Mouse (Mus musculus) testis, adult 2 months (tissue): ENCODE measurements around the gene Sox5. TPM values are rescaled to one million over a fixed set of nuclear protein-coding genes. Genes with fewer than 3 reads are reported as not detected.

Experiments used
- H3K27ac ChIP-seq: fragments of 200-500 bp; 2 replicates; pipeline ENCODE4 v1.5.1; 2012; ENCODE audit warnings: low read depth, low read length; ENCODE audit not compliant: control insufficient read depth, insufficient read depth
- H3K27me3 ChIP-seq: fragments of 200-500 bp; 2 replicates; pipeline ENCODE4 v1.6.1; 2012; ENCODE audit warnings: mild to moderate bottlenecking, low read length, moderate library complexity; ENCODE audit not compliant: control insufficient read depth, insufficient read depth
- H3K36me3 ChIP-seq: fragments of 200-500 bp; 2 replicates; pipeline ENCODE4 v1.6.1; 2012; ENCODE audit warnings: mild to moderate bottlenecking, low read length; ENCODE audit not compliant: control insufficient read depth, insufficient read depth
- H3K4me1 ChIP-seq: fragments of 200-500 bp; 2 replicates; pipeline ENCODE4 v1.6.1; 2012; ENCODE audit warnings: low read length; ENCODE audit not compliant: control insufficient read depth, insufficient read depth
- H3K4me3 ChIP-seq: fragments of 200-500 bp; 2 replicates; pipeline ENCODE4 v1.5.1; 2012; ENCODE audit warnings: low read depth, mild to moderate bottlenecking, low read length, moderate library complexity, mixed read lengths; ENCODE audit not compliant: control insufficient read depth
- CTCF ChIP-seq: fragments of 200-500 bp; IDR thresholded peaks from 2 replicates; pipeline ENCODE4 v1.5.1; 2012; ENCODE audit warnings: low read depth, mild to moderate bottlenecking, inconsistent platforms, low read length, moderate library complexity; ENCODE audit not compliant: control insufficient read depth, insufficient read depth, insufficient replicate concordance
- POLR2A ChIP-seq: fragments of 200-500 bp; IDR thresholded peaks from 2 replicates; pipeline ENCODE4 v1.6.1; 2012; ENCODE audit warnings: low read depth, mild to moderate bottlenecking, inconsistent platforms, low read length, moderate library complexity; ENCODE audit not compliant: control insufficient read depth
- polyA plus RNA-seq: library from polyadenylated mRNA; depleted of rRNA; stranded (reverse); fragments of >200 nt; gene quantifications from 2 replicates; pipeline ENCODE4 v1.2.3, GENCODE M21; 2012

Sox5 gene
- polyA plus RNA-seq, 1 experiment, result 148 TPM

GRCm38 (mm10) chr6:144691298-144692041 is 90.3 kb downstream of the Sox5 start:
- Histone ChIP-seq H3K27me3 (no peaks in the 10 kb centered on the region), H3K27ac (no peak overlapping the region), H3K4me3 (no peak overlapping the region), H3K4me1 (no peaks in the 10 kb centered on the region), H3K36me3 (no peaks in the 10 kb centered on the region)
- TF ChIP-seq CTCF, result no peak
- TF ChIP-seq POLR2A, result no peak

- no peaks in the 10 kb centered on the region for H3K27me3 ChIP-seq
- no peak overlapping the region for H3K4me3 ChIP-seq
- no peaks in the 10 kb centered on the region for H3K36me3 ChIP-seq
- no peaks in the 10 kb centered on the region for H3K4me1 ChIP-seq
- TF ChIP-seq CTCF (no peak), POLR2A (no peak)
- no peak overlapping the region for H3K27ac ChIP-seq
Measured at GRCm38 (mm10) chr6:144689076-144689475, 92.7 kb downstream of the Sox5 start.

- no peak for TF ChIP-seq POLR2A
- TF ChIP-seq CTCF, result no peak
- H3K36me3 ChIP-seq, result no peaks in the 10 kb centered on the region
- no peaks in the 10 kb centered on the region for H3K27me3 ChIP-seq
- H3K4me3 ChIP-seq, result no peak overlapping the region
- no peaks in the 10 kb centered on the region for H3K4me1 ChIP-seq
- H3K27ac ChIP-seq, result no peak overlapping the region
Measured at GRCm38 (mm10) chr6:144687681-144688080, 94.1 kb downstream of the Sox5 start.

- no peak overlapping the region for H3K27ac ChIP-seq
- H3K36me3 ChIP-seq, result no peaks in the 10 kb centered on the region
- H3K27me3 ChIP-seq, result no peaks in the 10 kb centered on the region
- H3K4me3 ChIP-seq, result no peak overlapping the region
- no peak for TF ChIP-seq POLR2A
- TF ChIP-seq CTCF, result no peak
- H3K4me1 ChIP-seq, result 0 out of 2 replicates have a peak, but pooled peaks cover 2% of the 10 kb centered on the region
Measured at GRCm38 (mm10) chr6:144681045-144681789, 100.6 kb downstream of the Sox5 start.

GRCm38 (mm10) chr6:144677491-144678133 is 104.2 kb downstream of the Sox5 start:
- no peak overlapping the region for H3K27ac ChIP-seq
- TF ChIP-seq CTCF (no peak), POLR2A (no peak)
- no peaks in the 10 kb centered on the region for H3K27me3 ChIP-seq
- no peak overlapping the region for H3K4me3 ChIP-seq
- H3K4me1 ChIP-seq, result 0 out of 2 replicates have a peak, but pooled peaks cover 2% of the 10 kb centered on the region
- no peaks in the 10 kb centered on the region for H3K36me3 ChIP-seq

- H3K4me3 ChIP-seq, result peak overlapping the region; percentile 65
- no peaks in the 10 kb centered on the region for H3K27me3 ChIP-seq
- TF ChIP-seq POLR2A (no peak), CTCF (no peak)
- no peak overlapping the region for H3K27ac ChIP-seq
- 0 out of 2 replicates have a peak, but pooled peaks cover 2% of the 10 kb centered on the region for H3K4me1 ChIP-seq
- no peaks in the 10 kb centered on the region for H3K36me3 ChIP-seq
Measured at GRCm38 (mm10) chr6:144675111-144675510, 106.7 kb downstream of the Sox5 start.

- TF ChIP-seq POLR2A, result no peak
- no peak for TF ChIP-seq CTCF
- Histone ChIP-seq H3K27me3 (no peaks in the 10 kb centered on the region), H3K4me1 (0 out of 2 replicates have a peak, but pooled peaks cover 2% of the 10 kb centered on the region), H3K36me3 (no peaks in the 10 kb centered on the region), H3K4me3 (peak overlapping the region; percentile 70), H3K27ac (no peak overlapping the region)
Measured at GRCm38 (mm10) chr6:144673906-144674305, 107.9 kb downstream of the Sox5 start.
